Mouse (Mus musculus) lung, embryonic 15.5 days (tissue): ENCODE data around the gene Cldn8. TPM values are rescaled to one million over a fixed set of nuclear protein-coding genes. Genes with fewer than 3 reads are reported as not detected.
A peak's percentile ranks its signal among the peaks of the same experiment; 100 is the strongest.

Source experiments
- ATAC-seq: fragments of 200-750 bp; cut with Nextera tagmentation; 2 replicates; pipeline ENCODE4 v1.8.0; 2017; ENCODE audit warnings: moderate number of reproducible peaks, borderline replicate concordance; ENCODE audit not compliant: low FRiP score, low TSS enrichment; ENCODE audit errors: extremely low read depth
- H3K27ac ChIP-seq: fragments of 300-500 bp; sonication (generic); 2 replicates; pipeline ENCODE4 v1.5.1; 2015; ENCODE audit warnings: moderate library complexity, mild to moderate bottlenecking, inconsistent platforms
- H3K27me3 ChIP-seq: fragments of 300-500 bp; sonication (generic); 2 replicates; pipeline ENCODE4 v1.6.1; 2015; ENCODE audit warnings: inconsistent platforms
- H3K36me3 ChIP-seq: fragments of 300-500 bp; sonication (generic); 2 replicates; pipeline ENCODE4 v1.6.1; 2015; ENCODE audit warnings: inconsistent platforms
- H3K4me1 ChIP-seq: fragments of 300-500 bp; sonication (generic); 2 replicates; pipeline ENCODE4 v1.6.1; 2015; ENCODE audit warnings: inconsistent platforms
- H3K4me2 ChIP-seq: fragments of 300-500 bp; sonication (generic); 2 replicates; pipeline ENCODE4 v1.6.1; 2015; ENCODE audit warnings: inconsistent platforms, mild to moderate bottlenecking, moderate library complexity
- H3K4me3 ChIP-seq: fragments of 300-500 bp; sonication (generic); 2 replicates; pipeline ENCODE4 v1.5.1; 2015; ENCODE audit warnings: mild to moderate bottlenecking, inconsistent platforms
- H3K9ac ChIP-seq: fragments of 300-500 bp; sonication (generic); 2 replicates; pipeline ENCODE4 v1.6.1; 2015; ENCODE audit warnings: inconsistent platforms
- H3K9me3 ChIP-seq: fragments of 300-500 bp; sonication (generic); 2 replicates; pipeline ENCODE4 v1.6.1; 2016; ENCODE audit warnings: inconsistent platforms
- WGBS: fragments of 180-500 bp; shearing (Covaris S2); methylation state at CpG from one replicate; pipeline ENCODE4 v1.1.7; 2015; 5-methylcytosine and 5-hydroxymethylcytosine counted together
- polyA plus RNA-seq: library from polyadenylated mRNA; unstranded; fragments of >200 nt; fragmentation: Nextera tagmentation; extraction: Ambion mirVana; gene quantifications from 2 replicates; pipeline ENCODE4 v1.2.1, GENCODE M21; 2015

Gene Cldn8
- polyA plus RNA-seq: 3.2 and 3.7 TPM in 2 replicates

GRCm38 (mm10) chr16:88563045-88563913 is at the start of gene Cldn8:
Gene Cldn8 (minus strand): TSS chr16:88563183.
- Histone ChIP-seq H3K27me3 (no peaks in the 10 kb centered on the region), H3K4me2 (peak within 1 kb of the TSS; percentile 13; the same call in 1 of the 2 replicates), H3K9me3 (no peaks in the 10 kb centered on the region), H3K4me3 (peak within 1 kb of the TSS; percentile 5; the same call in 1 of the 2 replicates), H3K4me1 (no peaks in the 10 kb centered on the region), H3K36me3 (no peaks in the 10 kb centered on the region), H3K9ac (no peak within 1 kb of the TSS), H3K27ac (no peak within 1 kb of the TSS)
- 50% methylated on average over 6 of the region's 6 CpGs for WGBS
- peak; percentile 74; the same call in 1 of the 2 replicates for ATAC-seq

GRCm38 (mm10) chr16:88612712-88613111 is 49.7 kb upstream of the Cldn8 start:
- 74% methylated on average over 4 of the region's 4 CpGs for WGBS
- Histone ChIP-seq H3K4me3 (no peak overlapping the region), H3K36me3 (no peaks in the 10 kb centered on the region), H3K27me3 (peaks cover 62% of the 10 kb centered on the region), H3K27ac (no peak overlapping the region), H3K4me2 (no peak overlapping the region), H3K4me1 (no peaks in the 10 kb centered on the region), H3K9ac (no peak overlapping the region), H3K9me3 (no peaks in the 10 kb centered on the region)
- no peak for ATAC-seq

GRCm38 (mm10) chr16:88611922-88612321 is 48.9 kb upstream of the Cldn8 start, which contains the start of gene Krtap24-1:
Gene Krtap24-1 (minus strand): TSS chr16:88612279.
- H3K4me3 ChIP-seq: no peak within 1 kb of the TSS
- no peaks in the 10 kb centered on the region for H3K4me1 ChIP-seq
- no peak for ATAC-seq
- 89% methylated on average over 8 of the region's 8 CpGs for WGBS
- H3K36me3 ChIP-seq: no peaks in the 10 kb centered on the region
- no peaks in the 10 kb centered on the region for H3K9me3 ChIP-seq
- peaks cover 62% of the 10 kb centered on the region for H3K27me3 ChIP-seq
- H3K4me2 ChIP-seq: no peak within 1 kb of the TSS
- no peak within 1 kb of the TSS for H3K27ac ChIP-seq
- H3K9ac ChIP-seq: no peak within 1 kb of the TSS

- 70% methylated on average over 6 of the region's 6 CpGs for WGBS
- Histone ChIP-seq H3K27me3 (peaks cover 48% of the 10 kb centered on the region), H3K27ac (no peak overlapping the region), H3K9ac (no peak overlapping the region), H3K9me3 (no peaks in the 10 kb centered on the region), H3K4me3 (no peak overlapping the region), H3K4me2 (no peak overlapping the region), H3K4me1 (no peaks in the 10 kb centered on the region), H3K36me3 (no peaks in the 10 kb centered on the region)
- ATAC-seq: no peak
Measured at GRCm38 (mm10) chr16:88604570-88604969, 41.6 kb upstream of the Cldn8 start.

- WGBS: 71% methylated on average over 1 of the region's 1 CpGs
- Histone ChIP-seq H3K4me2 (no peak overlapping the region), H3K27ac (no peak overlapping the region), H3K9me3 (no peaks in the 10 kb centered on the region), H3K4me3 (no peak overlapping the region), H3K36me3 (no peaks in the 10 kb centered on the region), H3K9ac (no peak overlapping the region), H3K27me3 (peaks cover 45% of the 10 kb centered on the region), H3K4me1 (no peaks in the 10 kb centered on the region)
- no peak for ATAC-seq
Measured at GRCm38 (mm10) chr16:88602464-88602863, 39.5 kb upstream of the Cldn8 start.

- Histone ChIP-seq H3K36me3 (no peaks in the 10 kb centered on the region), H3K9ac (no peak overlapping the region), H3K4me3 (no peak overlapping the region), H3K9me3 (no peaks in the 10 kb centered on the region), H3K27ac (no peak overlapping the region), H3K4me2 (no peak overlapping the region), H3K27me3 (peaks cover 53% of the 10 kb centered on the region), H3K4me1 (no peaks in the 10 kb centered on the region)
- 53% methylated on average over 8 of the region's 8 CpGs for WGBS
- ATAC-seq: no peak
Measured at GRCm38 (mm10) chr16:88600303-88600702, 37.3 kb upstream of the Cldn8 start.

GRCm38 (mm10) chr16:88599504-88600237 is 36.7 kb upstream of the Cldn8 start:
- no peaks in the 10 kb centered on the region for H3K9me3 ChIP-seq
- no peak overlapping the region; the same call in 1 of the 2 replicates for H3K27ac ChIP-seq
- no peak overlapping the region for H3K4me3 ChIP-seq
- peaks cover 59% of the 10 kb centered on the region for H3K27me3 ChIP-seq
- peak; percentile 81; the same call in 1 of the 2 replicates for ATAC-seq
- no peaks in the 10 kb centered on the region for H3K36me3 ChIP-seq
- no peak overlapping the region for H3K9ac ChIP-seq
- whole genome bisulfite sequencing: 36% methylated on average over 16 of the region's 16 CpGs
- H3K4me2 ChIP-seq: peak overlapping the region; percentile 17
- no peaks in the 10 kb centered on the region for H3K4me1 ChIP-seq

- H3K4me2 ChIP-seq: no peak overlapping the region
- no peak overlapping the region for H3K4me3 ChIP-seq
- H3K4me1 ChIP-seq: no peaks in the 10 kb centered on the region
- no peak overlapping the region for H3K9ac ChIP-seq
- no peaks in the 10 kb centered on the region for H3K36me3 ChIP-seq
- no peak for ATAC-seq
- no peak overlapping the region for H3K27ac ChIP-seq
- no peaks in the 10 kb centered on the region for H3K9me3 ChIP-seq
- H3K27me3 ChIP-seq: peaks cover 35% of the 10 kb centered on the region
Measured at GRCm38 (mm10) chr16:88592758-88593157, 29.8 kb upstream of the Cldn8 start.

GRCm38 (mm10) chr16:88583338-88583737 is 20.4 kb upstream of the Cldn8 start:
- H3K4me2 ChIP-seq: no peak overlapping the region
- no peak overlapping the region for H3K9ac ChIP-seq
- no peaks in the 10 kb centered on the region for H3K36me3 ChIP-seq
- no peak for ATAC-seq
- no peaks in the 10 kb centered on the region for H3K4me1 ChIP-seq
- no peaks in the 10 kb centered on the region for H3K9me3 ChIP-seq
- H3K27me3 ChIP-seq: peaks cover 12% of the 10 kb centered on the region; the same call in 1 of the 2 replicates
- 80% methylated on average over 9 of the region's 9 CpGs for WGBS
- H3K4me3 ChIP-seq: no peak overlapping the region
- H3K27ac ChIP-seq: no peak overlapping the region

- H3K36me3 ChIP-seq: no peaks in the 10 kb centered on the region
- WGBS: 71% methylated on average over 4 of the region's 4 CpGs
- H3K27ac ChIP-seq: no peak overlapping the region
- H3K9ac ChIP-seq: no peak overlapping the region
- H3K27me3 ChIP-seq: 0 out of 2 replicates have a peak, but pooled peaks cover 4% of the 10 kb centered on the region
- H3K9me3 ChIP-seq: no peaks in the 10 kb centered on the region
- H3K4me1 ChIP-seq: no peaks in the 10 kb centered on the region
- H3K4me3 ChIP-seq: no peak overlapping the region
- ATAC-seq: no peak
- H3K4me2 ChIP-seq: no peak overlapping the region
Measured at GRCm38 (mm10) chr16:88575885-88576679, 13.1 kb upstream of the Cldn8 start.

GRCm38 (mm10) chr16:88572904-88573404 is 10.0 kb upstream of the Cldn8 start:
- no peak overlapping the region for H3K4me2 ChIP-seq
- H3K9me3 ChIP-seq: no peaks in the 10 kb centered on the region
- ATAC-seq: no peak
- no peaks in the 10 kb centered on the region for H3K36me3 ChIP-seq
- no peaks in the 10 kb centered on the region for H3K4me1 ChIP-seq
- H3K9ac ChIP-seq: no peak overlapping the region
- WGBS: 47% methylated on average over 5 of the region's 5 CpGs
- H3K27me3 ChIP-seq: no peaks in the 10 kb centered on the region
- H3K27ac ChIP-seq: no peak overlapping the region
- H3K4me3 ChIP-seq: no peak overlapping the region
